Mouse (Mus musculus) embryonic fibroblast, embryonic 13.5 days (primary cell): Measurements from ENCODE around the gene Zyx.

Experiments used
- CTCF ChIP-seq: IDR thresholded peaks from 2 replicates; pipeline ENCODE4 v1.5.1; 2011; ENCODE audit warnings: mild to moderate bottlenecking, control low read depth, low read length, moderate library complexity, borderline replicate concordance; ENCODE audit not compliant: insufficient read depth
- POLR2A ChIP-seq: IDR thresholded peaks from 2 replicates; pipeline ENCODE4 v1.6.1; 2011; ENCODE audit warnings: low read depth, mild to moderate bottlenecking, control low read depth, low read length, moderate library complexity

GRCm38 (mm10) chr6:42310427-42311053, 38.9 kb upstream of the Zyx start:
- TF ChIP-seq CTCF (no peak), POLR2A (no peak)
